Mouse (Mus musculus): ENCODE results near the gene Anxa1.

DNA sequence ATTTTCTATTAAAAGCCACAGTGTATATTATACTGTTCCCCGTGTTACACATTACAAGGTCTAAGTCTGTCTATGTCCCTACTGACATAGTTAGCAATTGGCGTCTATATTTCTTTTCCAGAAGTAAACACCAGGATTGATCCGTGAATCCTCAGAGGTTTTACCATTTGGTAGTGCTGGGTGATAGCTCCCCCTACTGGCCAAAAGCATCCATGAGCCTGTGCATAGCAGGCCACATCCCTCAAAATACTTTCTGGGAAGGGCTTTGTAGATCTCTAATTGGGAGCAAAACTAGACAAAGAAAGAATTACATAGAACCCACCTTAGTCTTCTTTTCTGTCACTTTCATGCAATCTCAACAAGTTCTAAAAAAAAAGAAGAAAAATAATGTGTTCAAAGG is 43.8 kb upstream of the Anxa1 start:
- TF ChIP-seq POLR2A (IDR thresholded peaks at IDR 0.05; ENCODE audit: control insufficient read depth in 1 of 2, insufficient read depth in 1 of 2, low read depth in 1 of 2, low read length in 2 of 2, poor library complexity in 1 of 2) (no peak), TAL1 (IDR thresholded peaks at IDR 0.05; ENCODE audit: low read length) (no peak)
